Mouse (Mus musculus) cerebellum, adult 11 months (tissue): ENCODE measurements at regions not wholly inside any gene's neighbourhood (a gene's known extent, or its start where the extent isn't known, plus 50 kb on each side); places are given as distances from the start of the nearest gene placed in this dataset.

ENCODE experiments used
- DNase-seq: peaks from one replicate; pipeline ENCODE4 v3.0.0; 2022

- no peak for DNase-seq
Measured at GRCm38 (mm10) chr8:127994898-127995297, 363.5 kb upstream of the Nrp1 start.

GRCm38 (mm10) chr8:127995490-127995889, 362.9 kb upstream of the Nrp1 start:
- DNase-seq: no peak

- DNase-seq: no peak
Measured at GRCm38 (mm10) chr8:128002386-128002785, 356.0 kb upstream of the Nrp1 start.

GRCm38 (mm10) chr8:128002806-128003205, 355.6 kb upstream of the Nrp1 start:
- DNase-seq: no peak

GRCm38 (mm10) chr8:128003385-128003784, 355.0 kb upstream of the Nrp1 start:
- DNase-seq: no peak

GRCm38 (mm10) chr8:128003881-128004286, 354.5 kb upstream of the Nrp1 start:
- no peak for DNase-seq

- DNase-seq: no peak
Measured at GRCm38 (mm10) chr8:128009393-128010010, 348.9 kb upstream of the Nrp1 start.

- no peak for DNase-seq
Measured at GRCm38 (mm10) chr8:128017171-128017570, 341.2 kb upstream of the Nrp1 start.

- no peak for DNase-seq
Measured at GRCm38 (mm10) chr8:128023661-128024060, 334.7 kb upstream of the Nrp1 start.

GRCm38 (mm10) chr8:128024774-128025222, 333.6 kb upstream of the Nrp1 start:
- DNase-seq: no peak

GRCm38 (mm10) chr8:128025251-128025856, 333.1 kb upstream of the Nrp1 start:
- DNase-seq: peak; percentile 3

- no peak for DNase-seq
Measured at GRCm38 (mm10) chr8:128026981-128027380, 331.4 kb upstream of the Nrp1 start.

GRCm38 (mm10) chr8:128030335-128031280, 327.8 kb upstream of the Nrp1 start:
- DNase-seq: no peak

- no peak for DNase-seq
Measured at GRCm38 (mm10) chr8:128034127-128034526, 324.3 kb upstream of the Nrp1 start.

GRCm38 (mm10) chr8:128035672-128036071, 322.7 kb upstream of the Nrp1 start:
- DNase-seq: no peak

GRCm38 (mm10) chr8:128039341-128040064, 318.9 kb upstream of the Nrp1 start:
- no peak for DNase-seq

GRCm38 (mm10) chr8:128042877-128043276, 315.5 kb upstream of the Nrp1 start:
- no peak for DNase-seq

- DNase-seq: no peak
Measured at GRCm38 (mm10) chr8:128043392-128043791, 315.0 kb upstream of the Nrp1 start.

GRCm38 (mm10) chr8:128056251-128056650, 302.2 kb upstream of the Nrp1 start:
- no peak for DNase-seq

GRCm38 (mm10) chr8:128057845-128058244, 300.6 kb upstream of the Nrp1 start:
- DNase-seq: no peak

GRCm38 (mm10) chr8:128059817-128060216, 298.6 kb upstream of the Nrp1 start:
- no peak for DNase-seq

GRCm38 (mm10) chr8:128064211-128064610, 294.2 kb upstream of the Nrp1 start:
- DNase-seq: no peak

- DNase-seq: no peak
Measured at GRCm38 (mm10) chr8:128065127-128065526, 293.3 kb upstream of the Nrp1 start.
